Mouse (Mus musculus) embryo, embryonic 11 days (tissue): ENCODE data around the gene Grik2.
"Not testable (repeated sequence)": the region's sequence is repeated elsewhere in the genome, so short reads cannot be mapped to it uniquely, and the experiment has no call there.

ENCODE experiments used
- DNase-seq: peaks from one replicate; pipeline ENCODE4 v3.0.0-alpha.2; 2015

Grik2 gene

GRCm38 (mm10) chr10:49256247-49256939 lies 532.2 kb downstream of the Grik2 start:
- peak; percentile 48 for DNase-seq

GRCm38 (mm10) chr10:49237356-49237755 lies 551.2 kb downstream of the Grik2 start:
- DNase-seq = not testable (repeated sequence)

- DNase-seq = not testable (repeated sequence)
Measured at GRCm38 (mm10) chr10:49236844-49237243, 551.7 kb downstream of the Grik2 start.

- no peak for DNase-seq
Measured at GRCm38 (mm10) chr10:49220096-49220495, 568.5 kb downstream of the Grik2 start.

GRCm38 (mm10) chr10:49219631-49220030 lies 568.9 kb downstream of the Grik2 start:
- no peak for DNase-seq

GRCm38 (mm10) chr10:49191773-49192371 lies 596.7 kb downstream of the Grik2 start:
- DNase-seq = no peak

- DNase-seq = no peak
Measured at GRCm38 (mm10) chr10:49191291-49191690, 597.3 kb downstream of the Grik2 start.

GRCm38 (mm10) chr10:49154134-49154533 lies 634.4 kb downstream of the Grik2 start:
- no peak for DNase-seq

- DNase-seq = not testable (repeated sequence)
Measured at GRCm38 (mm10) chr10:49151496-49151895, 637.1 kb downstream of the Grik2 start.

GRCm38 (mm10) chr10:49149714-49150113 lies 638.9 kb downstream of the Grik2 start:
- DNase-seq = peak; percentile 3

- no peak for DNase-seq
Measured at GRCm38 (mm10) chr10:49142658-49143057, 645.9 kb downstream of the Grik2 start.

- no peak for DNase-seq
Measured at GRCm38 (mm10) chr10:49136816-49137215, 651.8 kb downstream of the Grik2 start.

- DNase-seq = peak; percentile 19
Measured at GRCm38 (mm10) chr10:49131311-49131710, 657.3 kb downstream of the Grik2 start.

- DNase-seq = no peak
Measured at GRCm38 (mm10) chr10:49050339-49050738, 738.2 kb downstream of the Grik2 start.

GRCm38 (mm10) chr10:49049391-49049790 lies 739.2 kb downstream of the Grik2 start:
- no peak for DNase-seq
